Mouse (Mus musculus): Measurements from ENCODE around the gene Kifc1. TPM values are rescaled to one million over a fixed set of nuclear protein-coding genes. Genes with fewer than 3 reads are reported as not detected.
"Not testable (repeated sequence)": the region's sequence is repeated elsewhere in the genome, so short reads cannot be mapped to it uniquely, and the experiment has no call there.

Gene Kifc1
- polyA plus RNA-seq, 1 experiment from 2014 or later, result 11.4 TPM

- 86% methylated on average over 4 of the region's 4 CpGs for WGBS
- H3K4me1 ChIP-seq (ENCODE audit: control insufficient read depth, insufficient read depth, low read length); H3K4me2 ChIP-seq; ATAC-seq (ENCODE audit: low FRiP score); H3K27me3 ChIP-seq (ENCODE audit: control insufficient read depth, insufficient read depth, low read length); DNase-seq (ENCODE audit: low spot score, missing footprints); H3K4me3 ChIP-seq (ENCODE audit: low read depth, low read length); H3K36me3 ChIP-seq (ENCODE audit: control insufficient read depth, insufficient read depth, low read length); H3K27ac ChIP-seq (ENCODE audit: low read depth, low read length); H3K9me3 ChIP-seq (ENCODE audit: control insufficient read depth, low read length); H3K9ac ChIP-seq (ENCODE audit: low read length): not testable (repeated sequence)
Observed at GRCm38 (mm10) chr17:33898193-33898592, 7.7 kb upstream of the Kifc1 start.

GRCm38 (mm10) chr17:33897114-33897794 is 6.8 kb upstream of the Kifc1 start:
- H3K27me3 ChIP-seq (ENCODE audit: control insufficient read depth, insufficient read depth, low read length), result no peaks in the 10 kb centered on the region
- H3K36me3 ChIP-seq (ENCODE audit: control insufficient read depth, insufficient read depth, low read length), result no peaks in the 10 kb centered on the region
- 45% methylated on average over 6 of the region's 6 CpGs for WGBS
- H3K4me2 ChIP-seq, result no peak overlapping the region
- H3K27ac ChIP-seq (ENCODE audit: low read depth, low read length), result no peak overlapping the region
- ATAC-seq (ENCODE audit: low FRiP score) (no peak), DNase-seq (ENCODE audit: low spot score, missing footprints) (peak; percentile 82)
- H3K9me3 ChIP-seq (ENCODE audit: control insufficient read depth, low read length), result no peaks in the 10 kb centered on the region
- no peak overlapping the region for H3K4me3 ChIP-seq (ENCODE audit: low read depth, low read length)
- H3K4me1 ChIP-seq (ENCODE audit: control insufficient read depth, insufficient read depth, low read length), result no peaks in the 10 kb centered on the region
- H3K9ac ChIP-seq (ENCODE audit: low read length), result no peak overlapping the region

GRCm38 (mm10) chr17:33893011-33893410 is 2.5 kb upstream of the Kifc1 start:
- ATAC-seq (ENCODE audit: low FRiP score); H3K36me3 ChIP-seq (ENCODE audit: control insufficient read depth, insufficient read depth, low read length); H3K4me3 ChIP-seq (ENCODE audit: low read depth, low read length); H3K9me3 ChIP-seq (ENCODE audit: control insufficient read depth, low read length); H3K4me2 ChIP-seq; H3K9ac ChIP-seq (ENCODE audit: low read length); H3K27ac ChIP-seq (ENCODE audit: low read depth, low read length); H3K27me3 ChIP-seq (ENCODE audit: control insufficient read depth, insufficient read depth, low read length); DNase-seq (ENCODE audit: low spot score, missing footprints); H3K4me1 ChIP-seq (ENCODE audit: control insufficient read depth, insufficient read depth, low read length): not testable (repeated sequence)
- 76% methylated on average over 4 of the region's 4 CpGs for WGBS

- no peak for ATAC-seq (ENCODE audit: low FRiP score)
- H3K9me3 ChIP-seq (ENCODE audit: control insufficient read depth, low read length), result no peaks in the 10 kb centered on the region
- H3K9ac ChIP-seq (ENCODE audit: low read length), result no peak overlapping the region
- no peak overlapping the region for H3K4me2 ChIP-seq
- no peak overlapping the region for H3K27ac ChIP-seq (ENCODE audit: low read depth, low read length)
- WGBS, result 12% methylated on average over 7 of the region's 7 CpGs
- no peaks in the 10 kb centered on the region for H3K27me3 ChIP-seq (ENCODE audit: control insufficient read depth, insufficient read depth, low read length)
- H3K36me3 ChIP-seq (ENCODE audit: control insufficient read depth, insufficient read depth, low read length), result no peaks in the 10 kb centered on the region
- no peak overlapping the region for H3K4me3 ChIP-seq (ENCODE audit: low read depth, low read length)
- no peak for DNase-seq (ENCODE audit: low spot score, missing footprints)
- H3K4me1 ChIP-seq (ENCODE audit: control insufficient read depth, insufficient read depth, low read length), result peaks cover 9% of the 10 kb centered on the region
Observed at GRCm38 (mm10) chr17:33892429-33892828, 2.0 kb upstream of the Kifc1 start.

GRCm38 (mm10) chr17:33891892-33892291 is 1.4 kb upstream of the Kifc1 start:
- not testable (repeated sequence) for H3K4me2 ChIP-seq; H3K4me1 ChIP-seq (ENCODE audit: control insufficient read depth, insufficient read depth, low read length); H3K9ac ChIP-seq (ENCODE audit: low read length); H3K9me3 ChIP-seq (ENCODE audit: control insufficient read depth, low read length); ATAC-seq (ENCODE audit: low FRiP score); H3K36me3 ChIP-seq (ENCODE audit: control insufficient read depth, insufficient read depth, low read length); H3K27ac ChIP-seq (ENCODE audit: low read depth, low read length); DNase-seq (ENCODE audit: low spot score, missing footprints); H3K27me3 ChIP-seq (ENCODE audit: control insufficient read depth, insufficient read depth, low read length); H3K4me3 ChIP-seq (ENCODE audit: low read depth, low read length)
- 71% methylated on average over 6 of the region's 6 CpGs for WGBS

- 64% methylated on average over 2 of the region's 2 CpGs for WGBS
- Histone ChIP-seq H3K4me2 (no peak overlapping the region), H3K9me3 (ENCODE audit: control insufficient read depth, low read length) (no peaks in the 10 kb centered on the region), H3K36me3 (ENCODE audit: control insufficient read depth, insufficient read depth, low read length) (no peaks in the 10 kb centered on the region), H3K9ac (ENCODE audit: low read length) (no peak overlapping the region), H3K27ac (ENCODE audit: low read depth, low read length) (no peak overlapping the region), H3K4me3 (ENCODE audit: low read depth, low read length) (no peak overlapping the region), H3K27me3 (ENCODE audit: control insufficient read depth, insufficient read depth, low read length) (no peaks in the 10 kb centered on the region), H3K4me1 (ENCODE audit: control insufficient read depth, insufficient read depth, low read length) (peaks cover 9% of the 10 kb centered on the region)
- no peak for DNase-seq (ENCODE audit: low spot score, missing footprints)
- ATAC-seq (ENCODE audit: low FRiP score), result no peak
Observed at GRCm38 (mm10) chr17:33891357-33891756, 896 bp upstream of the Kifc1 start.

- ATAC-seq (ENCODE audit: low FRiP score); H3K36me3 ChIP-seq (ENCODE audit: control insufficient read depth, insufficient read depth, low read length); H3K9me3 ChIP-seq (ENCODE audit: control insufficient read depth, low read length); H3K27me3 ChIP-seq (ENCODE audit: control insufficient read depth, insufficient read depth, low read length); H3K4me1 ChIP-seq (ENCODE audit: control insufficient read depth, insufficient read depth, low read length): not testable (repeated sequence)
- peak; percentile 90 for DNase-seq (ENCODE audit: low spot score, missing footprints)
- H3K27ac ChIP-seq (ENCODE audit: low read depth, low read length), result peak overlapping the region; percentile 30; the same call in 1 of the 2 replicates
- WGBS, result under 1% methylated on average over 40 of the region's 44 CpGs
- H3K9ac ChIP-seq (ENCODE audit: low read length), result peak overlapping the region; percentile 71
- peak overlapping the region; percentile 58 for H3K4me2 ChIP-seq
- H3K4me3 ChIP-seq (ENCODE audit: low read depth, low read length), result peak overlapping the region; percentile 67
Observed at GRCm38 (mm10) chr17:33889941-33890532, 424 bp downstream of the Kifc1 start.

GRCm38 (mm10) chr17:33888230-33888629 is 2.2 kb downstream of the Kifc1 start:
- H3K27me3 ChIP-seq (ENCODE audit: control insufficient read depth, insufficient read depth, low read length); H3K4me3 ChIP-seq (ENCODE audit: low read depth, low read length); H3K4me1 ChIP-seq (ENCODE audit: control insufficient read depth, insufficient read depth, low read length); ATAC-seq (ENCODE audit: low FRiP score); H3K9me3 ChIP-seq (ENCODE audit: control insufficient read depth, low read length); H3K36me3 ChIP-seq (ENCODE audit: control insufficient read depth, insufficient read depth, low read length); DNase-seq (ENCODE audit: low spot score, missing footprints); H3K27ac ChIP-seq (ENCODE audit: low read depth, low read length); H3K4me2 ChIP-seq: not testable (repeated sequence)
- 0 out of 2 replicates have a peak overlapping the region, but pooled peaks have one; percentile 2 for H3K9ac ChIP-seq (ENCODE audit: low read length)

GRCm38 (mm10) chr17:33887802-33888201 is 2.7 kb downstream of the Kifc1 start:
- H3K4me1 ChIP-seq (ENCODE audit: control insufficient read depth, insufficient read depth, low read length); H3K36me3 ChIP-seq (ENCODE audit: control insufficient read depth, insufficient read depth, low read length); H3K9ac ChIP-seq (ENCODE audit: low read length); H3K4me3 ChIP-seq (ENCODE audit: low read depth, low read length); H3K9me3 ChIP-seq (ENCODE audit: control insufficient read depth, low read length); H3K27ac ChIP-seq (ENCODE audit: low read depth, low read length); ATAC-seq (ENCODE audit: low FRiP score); H3K4me2 ChIP-seq; H3K27me3 ChIP-seq (ENCODE audit: control insufficient read depth, insufficient read depth, low read length); DNase-seq (ENCODE audit: low spot score, missing footprints): not testable (repeated sequence)
- 66% methylated on average over 2 of the region's 2 CpGs for WGBS
